Mouse (Mus musculus): ENCODE measurements around the gene Eif4a3.
"Not testable (repeated sequence)": the region's sequence is repeated elsewhere in the genome, so short reads cannot be mapped to it uniquely, and the experiment has no call there.

The Eif4a3 gene

GRCm38 (mm10) chr11:119307658-119307867, 7.7 kb upstream of the Eif4a3 start, which contains the start of gene Card14:
Gene Card14 (plus strand): TSS chr11:119307768.
- no peak for DNase-seq (ENCODE audit: low read depth, low spot score)
- no peaks in the 10 kb centered on the region for H3K27me3 ChIP-seq (ENCODE audit: control insufficient read depth, insufficient read depth, low read length, poor library complexity, severe bottlenecking)
- H3K36me3 ChIP-seq (ENCODE audit: control insufficient read depth, insufficient read depth, low read length, poor library complexity, severe bottlenecking) = no peaks in the 10 kb centered on the region

- Histone ChIP-seq H3K27me3 (ENCODE audit: control insufficient read depth, insufficient read depth, low read length, poor library complexity, severe bottlenecking) (no peaks in the 10 kb centered on the region), H3K36me3 (ENCODE audit: control insufficient read depth, insufficient read depth, low read length, poor library complexity, severe bottlenecking) (no peaks in the 10 kb centered on the region)
- no peak for DNase-seq (ENCODE audit: low read depth, low spot score)
Measured at GRCm38 (mm10) chr11:119306762-119307657, 7.1 kb upstream of the Eif4a3 start.

GRCm38 (mm10) chr11:119304904-119305712, 5.2 kb upstream of the Eif4a3 start:
- no peaks in the 10 kb centered on the region for H3K36me3 ChIP-seq (ENCODE audit: control insufficient read depth, insufficient read depth, low read length, poor library complexity, severe bottlenecking)
- DNase-seq (ENCODE audit: low read depth, low spot score) = peak; percentile 79
- H3K27me3 ChIP-seq (ENCODE audit: control insufficient read depth, insufficient read depth, low read length, poor library complexity, severe bottlenecking) = no peaks in the 10 kb centered on the region

DNA sequence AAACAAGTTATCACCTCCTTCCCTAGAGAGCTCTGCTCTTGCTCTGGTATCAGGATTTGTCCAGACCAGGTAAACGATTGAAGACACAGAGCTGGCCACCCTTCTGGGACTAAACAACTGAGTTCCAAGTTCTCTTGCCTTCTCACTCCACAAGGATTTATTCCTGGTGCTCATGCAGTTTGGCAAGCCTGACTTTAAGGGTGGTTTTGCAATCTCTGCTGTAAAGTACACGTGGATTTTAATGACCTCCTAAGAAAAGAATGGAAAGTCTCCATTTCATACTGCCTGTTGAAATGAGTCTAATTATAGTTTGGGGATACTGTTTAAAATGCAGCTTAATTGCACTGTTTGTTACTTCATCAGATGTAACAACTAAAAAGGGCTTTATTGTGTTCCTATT, 1.1 kb upstream of the Eif4a3 start:
- no peaks in the 10 kb centered on the region; the same call in 1 of the 2 replicates for H3K36me3 ChIP-seq (ENCODE audit: control insufficient read depth, insufficient read depth, low read length, poor library complexity, severe bottlenecking)
- no peak for DNase-seq (ENCODE audit: low read depth, low spot score)
- no peaks in the 10 kb centered on the region for H3K27me3 ChIP-seq (ENCODE audit: control insufficient read depth, insufficient read depth, low read length, poor library complexity, severe bottlenecking)

DNA sequence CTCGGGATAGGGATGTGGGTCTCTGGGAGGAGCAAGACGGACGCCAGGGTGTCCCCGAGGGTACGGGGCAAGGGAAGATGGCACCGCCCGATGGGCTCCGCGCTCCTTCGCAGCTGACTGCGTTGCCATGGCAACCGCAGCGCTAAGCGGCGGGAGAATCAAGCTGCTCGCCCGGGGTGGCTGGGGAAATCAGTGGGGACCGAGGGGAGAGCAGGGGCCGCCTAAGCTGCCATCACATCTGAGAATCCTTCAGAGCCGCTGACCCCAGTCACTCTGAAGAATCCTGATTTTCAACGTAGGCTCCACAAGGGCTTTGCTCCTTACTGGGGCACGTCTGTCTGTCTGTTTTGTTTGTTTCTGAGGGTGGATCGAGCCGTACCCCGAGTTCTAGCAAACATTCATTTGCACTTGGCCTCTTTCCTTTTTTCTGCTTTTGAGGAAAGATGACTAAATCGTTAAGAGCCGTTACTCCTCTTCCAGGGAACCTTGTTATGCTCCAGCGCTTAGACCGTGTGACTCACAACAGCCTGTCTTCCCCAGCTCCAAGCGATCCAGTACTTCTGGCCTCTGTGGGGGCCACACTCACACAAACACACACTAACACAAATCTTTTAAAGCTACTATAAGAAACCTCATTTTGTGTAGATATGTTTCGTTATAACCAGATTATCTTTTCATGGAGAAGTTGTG, 502 bp upstream of the Eif4a3 start:
- DNase-seq (ENCODE audit: low read depth, low spot score) = no peak

GRCm38 (mm10) chr11:119298917-119299316, 972 bp downstream of the Eif4a3 start:
- no peak for DNase-seq (ENCODE audit: low read depth, low spot score)
- Histone ChIP-seq H3K27me3 (ENCODE audit: control insufficient read depth, insufficient read depth, low read length, poor library complexity, severe bottlenecking) (no peaks in the 10 kb centered on the region), H3K36me3 (ENCODE audit: control insufficient read depth, insufficient read depth, low read length, poor library complexity, severe bottlenecking) (peaks cover 4% of the 10 kb centered on the region)

More for the DNA sequence above, 502 bp upstream of the Eif4a3 start:
- no peaks in the 10 kb centered on the region; the same call in none of the 2 replicates for H3K36me3 ChIP-seq (ENCODE audit: control insufficient read depth, insufficient read depth, low read length, poor library complexity, severe bottlenecking)
- no peaks in the 10 kb centered on the region for H3K27me3 ChIP-seq (ENCODE audit: control insufficient read depth, insufficient read depth, low read length, poor library complexity, severe bottlenecking)

DNA sequence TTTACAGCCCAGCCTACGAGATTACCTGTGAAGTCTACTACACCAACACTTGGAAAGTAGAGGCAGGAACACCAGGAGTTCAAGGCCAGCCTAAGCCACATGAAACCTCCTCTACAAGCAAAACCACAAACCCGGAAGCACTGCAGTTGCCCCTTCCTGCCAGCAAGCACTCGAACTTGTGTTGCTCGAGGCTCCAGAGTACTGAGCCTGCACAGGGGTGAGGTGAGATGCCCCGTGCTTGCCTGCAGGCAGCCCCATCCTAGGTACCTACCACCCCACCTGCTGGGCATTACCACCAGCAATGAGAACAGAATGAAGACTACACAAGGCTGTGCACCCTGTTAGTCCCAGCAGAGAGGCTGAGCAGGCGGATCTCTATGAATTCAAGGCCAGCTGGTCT, 1.9 kb downstream of the Eif4a3 start:
- Histone ChIP-seq H3K27me3 (ENCODE audit: control insufficient read depth, insufficient read depth, low read length, poor library complexity, severe bottlenecking) (no peaks in the 10 kb centered on the region), H3K36me3 (ENCODE audit: control insufficient read depth, insufficient read depth, low read length, poor library complexity, severe bottlenecking) (peaks cover 9% of the 10 kb centered on the region)
- peak; percentile 31 for DNase-seq (ENCODE audit: low read depth, low spot score)

GRCm38 (mm10) chr11:119292861-119293260, 7.0 kb downstream of the Eif4a3 start:
- H3K36me3 ChIP-seq (ENCODE audit: control insufficient read depth, insufficient read depth, low read length, poor library complexity, severe bottlenecking) = peaks cover 21% of the 10 kb centered on the region
- not testable (repeated sequence) for H3K27me3 ChIP-seq (ENCODE audit: control insufficient read depth, insufficient read depth, low read length, poor library complexity, severe bottlenecking); DNase-seq (ENCODE audit: low read depth, low spot score)

- Histone ChIP-seq H3K36me3 (ENCODE audit: control insufficient read depth, insufficient read depth, low read length, poor library complexity, severe bottlenecking) (peaks cover 11% of the 10 kb centered on the region), H3K27me3 (ENCODE audit: control insufficient read depth, insufficient read depth, low read length, poor library complexity, severe bottlenecking) (no peaks in the 10 kb centered on the region)
- DNase-seq (ENCODE audit: low read depth, low spot score) = no peak
Measured at GRCm38 (mm10) chr11:119287207-119287992, 12.5 kb downstream of the Eif4a3 start.

DNA sequence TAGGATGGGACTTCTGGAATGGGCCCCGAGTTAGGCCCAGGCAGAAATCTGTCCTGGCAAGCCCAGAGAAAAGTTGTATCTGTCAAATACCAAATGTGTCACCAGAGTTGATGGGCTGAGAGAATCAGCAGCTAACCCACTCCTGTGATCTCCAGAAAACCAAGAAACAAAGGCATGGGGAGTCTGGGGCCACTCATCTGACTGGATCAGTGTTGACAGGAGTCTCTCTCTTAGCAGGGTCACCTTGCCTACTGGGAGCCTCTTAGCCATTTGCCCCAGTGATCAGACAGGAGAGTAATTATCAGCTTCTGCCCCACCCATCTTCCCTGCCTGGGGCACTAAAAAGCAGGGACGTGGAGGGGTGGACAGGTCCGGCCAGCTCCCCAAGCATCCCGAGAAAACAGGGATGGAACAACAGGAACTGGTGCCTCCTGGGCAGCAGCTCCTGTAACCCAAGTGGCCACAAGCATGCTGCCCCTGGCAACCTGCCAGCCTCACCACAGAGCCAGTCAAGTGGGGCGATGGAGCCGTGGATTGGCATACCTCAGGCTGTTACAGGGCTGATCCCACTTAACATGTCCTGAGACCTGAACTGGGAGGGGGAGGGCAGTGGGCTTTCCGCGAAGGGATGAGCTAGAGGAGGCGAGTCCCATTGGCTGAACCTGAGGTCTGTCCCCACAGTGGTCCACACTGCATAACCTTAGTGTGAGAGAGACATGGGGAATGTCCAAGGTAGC, 13.9 kb downstream of the Eif4a3 start:
- H3K36me3 ChIP-seq (ENCODE audit: control insufficient read depth, insufficient read depth, low read length, poor library complexity, severe bottlenecking) = peaks cover 11% of the 10 kb centered on the region
- H3K27me3 ChIP-seq (ENCODE audit: control insufficient read depth, insufficient read depth, low read length, poor library complexity, severe bottlenecking) = no peaks in the 10 kb centered on the region
- no peak for DNase-seq (ENCODE audit: low read depth, low spot score)

DNA sequence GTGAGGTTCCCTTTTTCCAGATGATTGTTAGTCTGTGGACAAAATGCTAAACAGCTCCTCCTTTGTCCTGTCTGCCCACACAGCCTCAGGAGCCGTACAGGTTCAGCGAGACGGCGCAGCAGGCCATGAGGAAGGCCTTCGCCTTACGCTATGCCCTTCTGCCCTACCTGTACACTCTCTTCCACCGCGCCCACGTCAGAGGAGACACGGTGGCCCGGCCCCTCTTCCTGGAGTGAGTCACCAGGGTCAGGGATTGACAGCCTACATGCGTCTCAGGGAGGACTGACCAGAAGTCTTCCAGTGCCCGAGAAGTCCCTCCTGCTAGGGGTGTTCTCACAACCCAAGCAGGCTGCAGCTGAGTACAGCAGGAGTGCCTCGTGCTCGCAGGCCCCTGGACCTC, 18.9 kb downstream of the Eif4a3 start:
- H3K27me3 ChIP-seq (ENCODE audit: control insufficient read depth, insufficient read depth, low read length, poor library complexity, severe bottlenecking) = no peaks in the 10 kb centered on the region
- no peaks in the 10 kb centered on the region; the same call in 1 of the 2 replicates for H3K36me3 ChIP-seq (ENCODE audit: control insufficient read depth, insufficient read depth, low read length, poor library complexity, severe bottlenecking)
- DNase-seq (ENCODE audit: low read depth, low spot score) = no peak

- Histone ChIP-seq H3K27me3 (ENCODE audit: control insufficient read depth, insufficient read depth, low read length, poor library complexity, severe bottlenecking) (no peaks in the 10 kb centered on the region), H3K36me3 (ENCODE audit: control insufficient read depth, insufficient read depth, low read length, poor library complexity, severe bottlenecking) (peaks cover 3% of the 10 kb centered on the region; the same call in 1 of the 2 replicates)
- DNase-seq (ENCODE audit: low read depth, low spot score) = peak; percentile 37
Measured at GRCm38 (mm10) chr11:119273186-119273930, 26.5 kb downstream of the Eif4a3 start.

GRCm38 (mm10) chr11:119272492-119272891, 27.4 kb downstream of the Eif4a3 start:
- H3K27me3 ChIP-seq (ENCODE audit: control insufficient read depth, insufficient read depth, low read length, poor library complexity, severe bottlenecking); DNase-seq (ENCODE audit: low read depth, low spot score); H3K36me3 ChIP-seq (ENCODE audit: control insufficient read depth, insufficient read depth, low read length, poor library complexity, severe bottlenecking): not testable (repeated sequence)

Measured in splenic B cell, adult 2 months (primary cell).